Mouse (Mus musculus) brain, embryonic 14.5 days (tissue): ENCODE measurements around the gene Lpxn. TPM values are rescaled to one million over a fixed set of nuclear protein-coding genes. Genes with fewer than 3 reads are reported as not detected.

Experiments used
- DNase-seq: peaks from one replicate; pipeline ENCODE4 v3.0.0-alpha.2; 2011; ENCODE audit warnings: low read depth
- CTCF ChIP-seq: fragments of 200-500 bp; IDR thresholded peaks from 2 replicates; pipeline ENCODE4 v1.5.1; 2012; ENCODE audit warnings: inconsistent platforms, mild to moderate bottlenecking, moderate library complexity, borderline replicate concordance; ENCODE audit not compliant: insufficient read depth, insufficient read length; ENCODE audit errors: extremely low read depth
- POLR2A ChIP-seq: fragments of 200-500 bp; IDR thresholded peaks from 2 replicates; pipeline ENCODE4 v1.6.1; 2012; ENCODE audit warnings: mild to moderate bottlenecking, inconsistent platforms, borderline replicate concordance; ENCODE audit not compliant: poor library complexity, insufficient read depth, insufficient read length, severe bottlenecking; ENCODE audit errors: extremely low read depth
- polyA plus RNA-seq: library from polyadenylated mRNA; depleted of rRNA; stranded (reverse); fragments of >200 nt; gene quantifications from 2 replicates; pipeline ENCODE4 v1.2.3, GENCODE M21; 2012; rRNA removed

Gene Lpxn
- polyA plus RNA-seq, 1 experiment: 1.4 TPM

- TF ChIP-seq CTCF: no peak
- TF ChIP-seq POLR2A: no peak
- no peak for DNase-seq
These were observed 10.2 kb downstream of the Lpxn start for GRCm38 (mm10) chr19:12806214-12806613.

- DNase-seq: no peak
- TF ChIP-seq POLR2A (no peak), CTCF (no peak)
These were observed 16.8 kb downstream of the Lpxn start for GRCm38 (mm10) chr19:12812644-12813364.

GRCm38 (mm10) chr19:12813883-12814282 lies 17.9 kb downstream of the Lpxn start:
- DNase-seq: no peak
- no peak for TF ChIP-seq CTCF
- no peak for TF ChIP-seq POLR2A

GRCm38 (mm10) chr19:12818507-12818906 lies 22.5 kb downstream of the Lpxn start:
- DNase-seq: no peak
- TF ChIP-seq POLR2A (no peak), CTCF (no peak)

GRCm38 (mm10) chr19:12820383-12820782 lies 24.4 kb downstream of the Lpxn start:
- DNase-seq: peak; percentile 70
- TF ChIP-seq POLR2A (no peak), CTCF (0 out of 2 replicates have a peak, but pooled peaks have one; percentile 2)

GRCm38 (mm10) chr19:12824549-12824948 lies 28.6 kb downstream of the Lpxn start:
- no peak for DNase-seq
- TF ChIP-seq CTCF: no peak; the same call in 1 of the 2 replicates
- no peak for TF ChIP-seq POLR2A

GRCm38 (mm10) chr19:12830823-12831430 lies 34.9 kb downstream of the Lpxn start:
- TF ChIP-seq POLR2A: no peak
- TF ChIP-seq CTCF: no peak
- no peak for DNase-seq

GRCm38 (mm10) chr19:12831559-12831958 lies 35.6 kb downstream of the Lpxn start:
- DNase-seq: no peak
- TF ChIP-seq POLR2A: no peak
- no peak for TF ChIP-seq CTCF

- TF ChIP-seq CTCF: no peak
- TF ChIP-seq POLR2A: no peak
- DNase-seq: no peak
These were observed 37.6 kb downstream of the Lpxn start for GRCm38 (mm10) chr19:12833625-12834024.

GRCm38 (mm10) chr19:12838507-12838906 lies 42.5 kb downstream of the Lpxn start:
- no peak for DNase-seq
- TF ChIP-seq POLR2A: no peak
- TF ChIP-seq CTCF: no peak

GRCm38 (mm10) chr19:12846382-12846781 lies 50.4 kb downstream of the Lpxn start, which contains the start of gene Gm5244:
Gene Gm5244, plus strand, starts transcription at chr19:12846682.
- TF ChIP-seq POLR2A (no peak), CTCF (no peak)
- DNase-seq: no peak

GRCm38 (mm10) chr19:12856983-12857382 lies 61.0 kb downstream of the Lpxn start, which contains the start of gene Olfr1444:
Gene Olfr1444, plus strand, starts transcription at chr19:12857283.
- no peak for DNase-seq
- TF ChIP-seq CTCF (no peak), POLR2A (no peak)

Other genes with a start within 250 kb of the Lpxn start
- 0.06 and 0.07 TPM in 2 replicates for gene Gm4952, start 196.2 kb upstream of the Lpxn start, polyA plus RNA-seq
- not detected in 2 replicates for gene Glyat, start 162.9 kb upstream of the Lpxn start, polyA plus RNA-seq
- not detected in 2 replicates for gene Olfr1442, start 125.8 kb upstream of the Lpxn start, polyA plus RNA-seq
- gene Olfr1443, start 118.1 kb upstream of the Lpxn start, polyA plus RNA-seq: not detected in 2 replicates
- not detected in 2 replicates for gene Keg1, start 100.4 kb upstream of the Lpxn start, polyA plus RNA-seq
- gene Cntf, start 30.6 kb upstream of the Lpxn start, polyA plus RNA-seq: 2.4 and 3.9 TPM in 2 replicates
- gene Zfp91, start 67 bp upstream of the Lpxn start, polyA plus RNA-seq: 37.5 and 41.0 TPM in 2 replicates
- gene Gm5244, start 50.5 kb downstream of the Lpxn start, polyA plus RNA-seq: not detected in 2 replicates
- not detected in 2 replicates for gene Olfr1444, start 61.1 kb downstream of the Lpxn start, polyA plus RNA-seq
- gene Olfr1445, start 87.7 kb downstream of the Lpxn start, polyA plus RNA-seq: not detected in 2 replicates
- not detected in 2 replicates for gene Olfr1446, start 97.3 kb downstream of the Lpxn start, polyA plus RNA-seq
- gene Olfr1447, start 107.5 kb downstream of the Lpxn start, polyA plus RNA-seq: not detected in 2 replicates
- not detected in 2 replicates for gene Olfr1448, start 128.2 kb downstream of the Lpxn start, polyA plus RNA-seq
- gene Olfr1449, start 134.6 kb downstream of the Lpxn start, polyA plus RNA-seq: not detected in 2 replicates
- gene Olfr1450, start 154.1 kb downstream of the Lpxn start, polyA plus RNA-seq: not detected in 2 replicates
- gene Olfr1451, start 198.8 kb downstream of the Lpxn start, polyA plus RNA-seq: not detected in 2 replicates
- gene Olfr1453, start 232.1 kb downstream of the Lpxn start, polyA plus RNA-seq: not detected in 2 replicates